Mouse (Mus musculus) brain, embryonic 14.5 days (tissue): Measurements from ENCODE around the gene Cd69.

Experiments used
- CTCF ChIP-seq: fragments of 200-500 bp; IDR thresholded peaks from 2 replicates; pipeline ENCODE4 v1.5.1; 2012; ENCODE audit warnings: inconsistent platforms, mild to moderate bottlenecking, moderate library complexity, borderline replicate concordance; ENCODE audit not compliant: insufficient read depth, insufficient read length; ENCODE audit errors: extremely low read depth
- POLR2A ChIP-seq: fragments of 200-500 bp; IDR thresholded peaks from 2 replicates; pipeline ENCODE4 v1.6.1; 2012; ENCODE audit warnings: mild to moderate bottlenecking, inconsistent platforms, borderline replicate concordance; ENCODE audit not compliant: poor library complexity, insufficient read depth, insufficient read length, severe bottlenecking; ENCODE audit errors: extremely low read depth

DNA sequence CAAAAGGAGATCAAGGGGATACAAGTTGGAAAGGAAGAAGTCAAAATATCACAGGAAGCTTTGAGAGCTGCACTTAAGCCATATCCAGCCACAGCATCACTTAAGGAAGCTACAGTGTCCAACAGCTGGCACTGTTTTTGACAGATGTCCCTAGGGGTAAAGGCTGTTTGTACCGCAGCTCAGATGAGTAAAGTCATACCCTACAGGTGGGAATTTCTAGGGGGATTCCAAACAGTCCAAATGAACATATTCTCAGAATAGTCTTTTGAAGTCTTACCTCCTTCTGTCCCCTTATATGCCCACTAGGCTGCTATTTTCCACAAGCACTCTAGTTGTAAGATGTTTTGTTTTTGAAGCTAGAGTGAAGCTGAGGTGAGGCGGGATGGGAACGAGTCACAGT lies 37.3 kb upstream of the Cd69 start:
- no peak for TF ChIP-seq POLR2A
- TF ChIP-seq CTCF = no peak
